Mouse (Mus musculus) hindbrain, embryonic 11.5 days (tissue): Measurements from ENCODE around the gene Wdr25. TPM values are rescaled to one million over a fixed set of nuclear protein-coding genes. Genes with fewer than 3 reads are reported as not detected.

Experiments used
- ATAC-seq: fragments of 200-750 bp; cut with Nextera tagmentation; 2 replicates; pipeline ENCODE4 v1.8.0; 2017; ENCODE audit warnings: mild to moderate bottlenecking, moderate TSS enrichment, moderate library complexity; ENCODE audit not compliant: low FRiP score
- DNase-seq: peaks from one replicate; pipeline ENCODE4 v3.0.0-alpha.2; 2015; ENCODE audit warnings: low spot score
- H3K27ac ChIP-seq: fragments of 300-500 bp; sonication (generic); 2 replicates; pipeline ENCODE4 v1.5.1; 2014; ENCODE audit warnings: mild to moderate bottlenecking, low read depth, low read length
- H3K27me3 ChIP-seq: fragments of 300-500 bp; sonication (generic); 2 replicates; pipeline ENCODE4 v1.6.1; 2014; ENCODE audit warnings: mild to moderate bottlenecking, low read length, moderate library complexity, mixed read lengths; ENCODE audit not compliant: control insufficient read depth, insufficient read depth
- H3K36me3 ChIP-seq: fragments of 300-500 bp; sonication (generic); 2 replicates; pipeline ENCODE4 v1.6.1; 2014; ENCODE audit warnings: mild to moderate bottlenecking, low read length, moderate library complexity, mixed read lengths; ENCODE audit not compliant: control insufficient read depth, insufficient read depth
- H3K4me1 ChIP-seq: fragments of 300-500 bp; sonication (generic); replicated peaks from 2 replicates; pipeline ENCODE4 v1.6.1; 2014; ENCODE audit warnings: low read length, mixed read lengths; ENCODE audit not compliant: control insufficient read depth, insufficient read depth
- H3K4me2 ChIP-seq: fragments of 300-500 bp; sonication (generic); replicated peaks from 2 replicates; pipeline ENCODE4 v1.6.1; 2014; ENCODE audit warnings: mild to moderate bottlenecking, low read depth, low read length
- H3K4me3 ChIP-seq: fragments of 300-500 bp; sonication (generic); 2 replicates; pipeline ENCODE4 v1.5.1; 2014; ENCODE audit warnings: low read depth, low read length
- H3K9ac ChIP-seq: fragments of 300-500 bp; sonication (generic); 2 replicates; pipeline ENCODE4 v1.6.1; 2014; ENCODE audit warnings: low read depth, low read length
- H3K9me3 ChIP-seq: fragments of 300-500 bp; sonication (generic); 2 replicates; pipeline ENCODE4 v1.6.1; 2016; ENCODE audit warnings: low read length; ENCODE audit not compliant: control insufficient read depth
- WGBS: fragments of 180-500 bp; shearing (Covaris S2); extraction: QIAGEN DNeasy Blood & Tissue Kit; methylation state at CpG from one replicate; pipeline ENCODE4 v1.1.7; 2014; 5-methylcytosine and 5-hydroxymethylcytosine counted together
- polyA plus RNA-seq: library from polyadenylated mRNA; unstranded; fragments of >200 nt; fragmentation: Nextera tagmentation; extraction: Ambion mirVana; gene quantifications from 2 replicates; pipeline ENCODE4 v1.2.1, GENCODE M21; 2014

Wdr25 gene
- polyA plus RNA-seq, 1 experiment from 2014 or later: 5.4 TPM

DNA sequence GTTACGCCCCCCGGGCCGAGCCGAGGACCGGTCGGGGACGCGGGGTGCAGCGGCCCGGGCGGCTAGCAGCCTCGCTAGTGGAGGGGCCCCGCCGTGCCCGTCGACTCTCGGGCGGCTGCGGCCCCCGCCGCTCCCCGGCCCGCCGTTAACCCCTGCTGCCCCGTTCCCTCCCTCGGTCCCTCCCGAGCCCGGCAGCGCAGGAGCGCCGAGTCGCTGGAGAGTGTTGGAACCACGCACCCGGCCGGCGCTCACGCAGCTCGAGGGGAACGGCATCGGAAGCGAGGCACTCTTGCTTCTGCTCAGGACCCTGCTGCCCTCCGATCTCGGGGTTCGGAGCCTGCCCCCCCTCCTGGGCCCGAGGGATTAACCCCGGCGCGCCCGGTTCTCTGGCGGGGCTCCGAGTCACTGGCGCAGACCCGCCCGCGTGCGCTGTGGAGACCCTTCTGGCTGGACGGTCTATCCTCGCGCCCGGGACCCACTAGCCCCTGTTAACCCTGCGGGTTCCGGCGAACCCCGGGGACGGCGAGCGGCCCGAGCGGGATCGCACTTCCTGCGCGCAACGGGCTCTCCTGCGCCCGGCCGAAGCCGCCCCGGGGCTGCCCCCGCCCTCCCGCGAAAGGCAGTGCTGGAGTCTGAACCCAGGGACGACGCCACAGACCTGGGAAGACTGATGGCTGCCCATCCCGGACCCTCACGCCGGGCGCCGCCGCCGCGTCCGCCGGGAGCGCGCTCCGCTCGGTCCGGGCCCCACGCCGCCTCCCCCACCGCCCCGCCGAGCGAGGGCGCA, 159.8 kb downstream of the Wdr25 start:
- peaks cover 10% of the 10 kb centered on the region; the same call in 1 of the 2 replicates for H3K4me1 ChIP-seq
- WGBS: under 1% methylated on average over 69 of the region's 105 CpGs
- H3K9ac ChIP-seq: peak overlapping the region; percentile 57
- peak; percentile 34; the same call in 1 of the 2 replicates for ATAC-seq
- H3K9me3 ChIP-seq: no peaks in the 10 kb centered on the region
- H3K36me3 ChIP-seq: no peaks in the 10 kb centered on the region
- no peak overlapping the region for H3K27ac ChIP-seq
- H3K4me3 ChIP-seq: peak overlapping the region; percentile 53
- peak; percentile 59 for DNase-seq
- H3K4me2 ChIP-seq: peak overlapping the region; percentile 93
- peaks cover 48% of the 10 kb centered on the region for H3K27me3 ChIP-seq

GRCm38 (mm10) chr12:109057736-109058135, 164.3 kb downstream of the Wdr25 start:
- H3K4me2 ChIP-seq: no peak overlapping the region
- no peak for DNase-seq
- H3K27me3 ChIP-seq: peaks cover 25% of the 10 kb centered on the region
- H3K27ac ChIP-seq: no peak overlapping the region
- no peaks in the 10 kb centered on the region for H3K9me3 ChIP-seq
- peaks cover 6% of the 10 kb centered on the region; the same call in 1 of the 2 replicates for H3K4me1 ChIP-seq
- H3K4me3 ChIP-seq: no peak overlapping the region
- ATAC-seq: no peak
- H3K9ac ChIP-seq: no peak overlapping the region
- WGBS: 73% methylated on average over 4 of the region's 4 CpGs
- H3K36me3 ChIP-seq: no peaks in the 10 kb centered on the region

GRCm38 (mm10) chr12:109058660-109059059, 165.2 kb downstream of the Wdr25 start:
- WGBS: 82% methylated on average over 8 of the region's 8 CpGs
- no peaks in the 10 kb centered on the region for H3K9me3 ChIP-seq
- H3K36me3 ChIP-seq: no peaks in the 10 kb centered on the region
- peaks cover 16% of the 10 kb centered on the region for H3K27me3 ChIP-seq
- H3K4me2 ChIP-seq: no peak overlapping the region
- ATAC-seq (no peak), DNase-seq (no peak)
- H3K4me3 ChIP-seq: no peak overlapping the region
- H3K4me1 ChIP-seq: no peaks in the 10 kb centered on the region
- no peak overlapping the region for H3K27ac ChIP-seq
- H3K9ac ChIP-seq: no peak overlapping the region

DNA sequence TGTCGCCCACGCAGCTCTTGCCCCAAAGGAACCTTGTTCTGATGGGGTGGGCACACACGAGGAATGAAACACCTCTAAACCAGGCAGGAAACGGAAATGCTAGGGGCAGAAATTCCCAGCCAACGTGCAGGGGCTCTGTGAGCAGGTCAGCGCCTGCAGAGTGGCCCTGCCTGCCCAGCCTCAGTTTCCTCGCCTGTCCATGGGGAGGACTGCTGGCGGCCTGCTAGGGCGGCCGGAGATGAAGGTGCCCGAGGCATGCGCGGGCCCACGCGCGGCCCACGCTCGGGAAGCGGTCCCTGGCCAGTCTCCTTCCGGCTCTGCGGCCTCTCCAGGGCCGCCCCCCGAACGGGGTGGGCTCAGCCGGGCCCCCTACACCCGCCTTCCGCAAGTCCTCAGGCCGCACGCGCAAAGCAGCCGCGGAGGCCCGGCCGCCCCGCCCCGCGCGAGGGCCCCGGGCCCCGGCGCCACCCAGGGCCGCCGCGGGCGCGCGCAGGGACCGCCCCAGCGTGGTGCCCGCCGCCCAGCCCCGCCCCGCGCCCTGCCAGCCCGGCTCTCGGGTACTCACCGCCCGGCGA, 174.2 kb downstream of the Wdr25 start:
- H3K9me3 ChIP-seq: no peaks in the 10 kb centered on the region
- no peak overlapping the region for H3K27ac ChIP-seq
- H3K4me1 ChIP-seq: peaks cover 4% of the 10 kb centered on the region; the same call in 1 of the 2 replicates
- H3K9ac ChIP-seq: peak overlapping the region; percentile 84
- 6% methylated on average over 19 of the region's 59 CpGs for WGBS
- ATAC-seq (peak; percentile 87), DNase-seq (peak; percentile 71)
- H3K4me3 ChIP-seq: peak overlapping the region; percentile 60
- H3K4me2 ChIP-seq: peak overlapping the region; percentile 85
- H3K27me3 ChIP-seq: no peaks in the 10 kb centered on the region
- H3K36me3 ChIP-seq: no peaks in the 10 kb centered on the region

- Histone ChIP-seq H3K36me3 (no peaks in the 10 kb centered on the region), H3K27ac (no peak within 1 kb of the TSS), H3K4me1 (peaks cover 4% of the 10 kb centered on the region; the same call in 1 of the 2 replicates), H3K27me3 (no peaks in the 10 kb centered on the region), H3K4me2 (peak within 1 kb of the TSS; percentile 85), H3K9me3 (no peaks in the 10 kb centered on the region), H3K4me3 (peak within 1 kb of the TSS; percentile 60), H3K9ac (peak within 1 kb of the TSS; percentile 84)
- DNase-seq (peak; percentile 54), ATAC-seq (peak; percentile 62)
- 4% methylated on average over 17 of the region's 48 CpGs for WGBS
Measured at GRCm38 (mm10) chr12:109068167-109068653, 174.8 kb downstream of the Wdr25 start, which contains the start of gene Begain. Begain (minus strand) TSS chr12:109068217.

DNA sequence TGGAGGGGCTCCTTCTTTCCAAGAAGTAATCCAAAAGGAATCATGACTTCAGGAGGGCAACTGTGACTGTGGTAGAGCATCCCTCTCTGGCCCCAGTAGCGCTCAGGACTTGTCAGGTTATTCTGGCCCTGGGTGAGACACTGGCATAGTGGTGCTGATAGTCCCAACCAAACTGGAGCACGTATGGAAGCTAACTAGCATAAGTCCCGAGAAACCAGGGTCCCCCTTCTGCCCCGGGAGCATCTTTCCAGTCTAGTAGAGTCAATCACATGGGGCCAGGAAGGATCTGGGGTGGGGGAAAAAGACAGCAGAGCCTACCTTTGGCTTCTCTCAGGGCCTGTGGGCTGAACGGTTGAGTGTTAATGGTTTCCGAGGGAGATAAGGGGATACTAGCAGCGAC, 175.3 kb downstream of the Wdr25 start:
- Histone ChIP-seq H3K4me3 (peak overlapping the region; percentile 60), H3K9me3 (no peaks in the 10 kb centered on the region), H3K4me2 (peak overlapping the region; percentile 85), H3K27me3 (no peaks in the 10 kb centered on the region), H3K9ac (no peak overlapping the region), H3K36me3 (no peaks in the 10 kb centered on the region), H3K27ac (no peak overlapping the region), H3K4me1 (peaks cover 4% of the 10 kb centered on the region; the same call in 1 of the 2 replicates)
- 72% methylated on average over 7 of the region's 7 CpGs for WGBS
- ATAC-seq (no peak), DNase-seq (no peak)

DNA sequence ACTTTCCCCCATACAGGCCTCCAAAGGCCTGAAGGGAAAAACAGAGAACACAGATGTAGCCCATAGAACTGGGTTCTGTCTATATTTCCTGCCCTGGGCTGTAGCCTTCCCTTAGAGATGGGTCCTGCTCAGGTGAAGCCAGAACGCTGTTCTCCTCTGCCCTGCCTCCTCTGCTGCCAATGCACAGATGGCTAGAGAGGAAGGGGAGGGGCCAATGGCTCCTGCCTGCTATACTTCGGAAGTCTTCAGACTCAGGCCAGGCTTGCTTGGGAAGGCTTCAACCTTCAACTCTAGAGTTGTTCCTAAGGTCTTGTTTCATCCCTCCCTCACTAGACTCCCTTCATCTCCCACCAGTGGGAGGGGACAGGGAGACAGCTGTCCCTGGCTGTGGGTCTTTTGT, 176.3 kb downstream of the Wdr25 start:
- no peak for DNase-seq
- 58% methylated on average over 2 of the region's 2 CpGs for WGBS
- H3K4me1 ChIP-seq: peaks cover 4% of the 10 kb centered on the region; the same call in 1 of the 2 replicates

DNA sequence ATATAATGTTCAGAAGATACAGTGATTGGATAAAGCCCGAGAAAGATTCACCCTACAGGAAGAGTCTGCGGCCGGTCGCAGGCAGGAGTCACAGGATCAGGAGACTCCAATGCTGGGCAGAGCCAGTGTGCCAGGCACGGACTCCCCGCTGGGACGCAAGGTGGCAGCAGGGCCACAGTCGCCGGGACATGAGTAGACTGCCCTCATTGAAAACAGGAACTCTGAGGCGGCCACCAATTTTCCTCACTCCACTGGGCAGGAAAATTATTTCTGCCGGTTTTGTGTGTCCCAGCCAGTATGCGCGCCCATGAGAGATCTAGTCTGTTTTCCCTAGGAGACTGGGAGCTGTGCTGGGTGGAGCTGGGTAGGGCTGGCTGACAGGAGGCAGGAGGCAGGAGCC, 177.8 kb downstream of the Wdr25 start:
- no peak overlapping the region for H3K27ac ChIP-seq
- H3K4me3 ChIP-seq: no peak overlapping the region
- no peaks in the 10 kb centered on the region for H3K9me3 ChIP-seq
- no peaks in the 10 kb centered on the region for H3K27me3 ChIP-seq
- 87% methylated on average over 13 of the region's 13 CpGs for WGBS
- no peak overlapping the region for H3K4me2 ChIP-seq
- H3K4me1 ChIP-seq: peaks cover 4% of the 10 kb centered on the region; the same call in 1 of the 2 replicates
- H3K9ac ChIP-seq: no peak overlapping the region
- no peaks in the 10 kb centered on the region for H3K36me3 ChIP-seq
- ATAC-seq (no peak), DNase-seq (no peak)

More for the DNA sequence above, 176.3 kb downstream of the Wdr25 start:
- ATAC-seq: no peak
- no peak overlapping the region for H3K4me3 ChIP-seq
- no peaks in the 10 kb centered on the region for H3K36me3 ChIP-seq
- no peaks in the 10 kb centered on the region for H3K27me3 ChIP-seq
- no peak overlapping the region for H3K27ac ChIP-seq
- H3K9ac ChIP-seq: no peak overlapping the region
- H3K4me2 ChIP-seq: no peak overlapping the region
- H3K9me3 ChIP-seq: no peaks in the 10 kb centered on the region
